ENCODE assay signal across 9 mouse cellular contexts in genomic region chr5:123285174-123285573, GRCm38 (mm10). TPM values are rescaled to one million over a fixed set of nuclear protein-coding genes. Genes with fewer than 3 reads are reported as not detected.
A peak's percentile ranks its signal among the peaks of the same experiment; 100 is the strongest.
DNase-seq lines count a peak whose midpoint lies in the region; ATAC-seq and TF ChIP-seq lines count a peak whose summit lies in the region.
"Had no signal": no experiment of that assay in that cellular context is flagged by ENCODE, and none has a peak within 500 bp of the region (broad histone marks: within the 10 kb centered on the region; RNA-seq: fewer than 3 reads in every experiment).

No protein-coding gene starts in this region.

- H3K36me3 ChIP-seq in heart, embryonic 12.5 days, result no peaks in the 10 kb centered on the region
- H3K36me3 ChIP-seq in spleen, adult 2 months (ENCODE audit: control insufficient read depth, insufficient read depth, low read length), result no peaks in the 10 kb centered on the region

- no peak for TF ChIP-seq POLR2A in spleen, adult 2 months (IDR thresholded peaks at IDR 0.05; ENCODE audit: low read depth, low read length)

- no peaks in the 10 kb centered on the region for H3K4me1 ChIP-seq in heart, embryonic 12.5 days (replicated peaks)
- H3K4me1 ChIP-seq in spleen, adult 2 months (ENCODE audit: control insufficient read depth, insufficient read depth, insufficient read length), result no peaks in the 10 kb centered on the region

- H3K9me3 ChIP-seq in heart, embryonic 12.5 days (replicated peaks), result peaks cover 9% of the 10 kb centered on the region; the same call in 1 of the 2 replicates

- WGBS in heart, embryonic 12.5 days, result 34% methylated on average over 8 of the region's 8 CpGs
- WGBS in spleen, adult 2 months, result 49% methylated on average over 8 of the region's 8 CpGs

- H3K4me2 ChIP-seq in heart, embryonic 12.5 days, result no peak overlapping the region

- H3K27me3 ChIP-seq in heart, embryonic 12.5 days (replicated peaks), result no peaks in the 10 kb centered on the region
- no peaks in the 10 kb centered on the region for H3K27me3 ChIP-seq in spleen, adult 2 months (ENCODE audit: control insufficient read depth, insufficient read depth, low read length)

- DNase-seq in heart, adult 18-20 months, result peak; percentile 10 to 53
- DNase-seq in spleen, adult 2 months (ENCODE audit: low read depth in 1 of 2, low spot score in 2 of 2), result peak in 1 of 2 experiments; percentile 33
- no peak for DNase-seq in spleen, adult 12 weeks (ENCODE audit: low spot score)
- peak; percentile 14 to 32 for DNase-seq in adrenal gland, postnatal 36 days
- peak; percentile 39 to 78 for DNase-seq in kidney, postnatal 36 days
- DNase-seq in c-Kit-positive CD71-positive TER-119-positive erythroid progenitor cells, embryonic 14.5 days (ENCODE audit: low spot score), result no peak

- peak; percentile 19; the same call in 1 of the 2 replicates for TF ChIP-seq CTCF in spleen, adult 2 months (IDR thresholded peaks at IDR 0.05; ENCODE audit: extremely low read depth, insufficient read depth, insufficient read length, insufficient replicate concordance)

- no peak overlapping the region for H3K9ac ChIP-seq in heart, embryonic 12.5 days

- ATAC-seq in heart, embryonic 12.5 days (ENCODE audit: insufficient number of reproducible peaks, low FRiP score), result no peak
- 0 out of 2 replicates have a peak, but pooled peaks have one; percentile 19 for ATAC-seq in neutrophil, adult 5-6 weeks (ENCODE audit: extremely low read depth, insufficient number of reproducible peaks, low FRiP score, poor library complexity, severe bottlenecking)

- no peak overlapping the region for H3K27ac ChIP-seq in heart, embryonic 12.5 days (ENCODE audit: poor library complexity, severe bottlenecking)
- H3K27ac ChIP-seq in spleen, adult 2 months (ENCODE audit: insufficient read depth, low read length), result no peak overlapping the region

- H3K4me3 ChIP-seq in heart, embryonic 12.5 days, result no peak overlapping the region
- no peak overlapping the region for H3K4me3 ChIP-seq in spleen, adult 2 months (ENCODE audit: extremely low read depth, insufficient read depth, insufficient read length)
- H3K4me3 ChIP-seq: myocyte had no signal

RNA-seq across cellular contexts. Expression of gene Wdr66, which starts 33.3 kb away (rescaled TPM):
- total RNA-seq in heart, adult 18-20 months (2021), result under 1 TPM; 0.62 to 0.94 TPM
- polyA plus RNA-seq in heart, embryonic 12.5 days (2016; fragmentation: Nextera tagmentation; extraction: Ambion mirVana), result 0.24 and 0.64 TPM in 2 replicates
- 0.89 and 0.95 TPM in 2 replicates for polyA plus RNA-seq in spleen, adult 2 months (2012; rRNA removed)
- total RNA-seq in adrenal gland, postnatal 36 days (2021), result 1 to 10 TPM in 1 of 2 experiments, under 1 TPM in 1; 0.89 to 1.5 TPM
- 1.0 and 2.1 TPM in 2 replicates for total RNA-seq in neutrophil, adult 5-6 weeks (2017)

RNA-seq across cellular contexts. Expression of gene Bcl7a, which starts 58.5 kb away (rescaled TPM):
- total RNA-seq in heart, adult 18-20 months (2021), result 1 to 10 TPM; 8.0 to 8.2 TPM
- 16.3 and 16.6 TPM in 2 replicates for polyA plus RNA-seq in heart, embryonic 12.5 days (2016; fragmentation: Nextera tagmentation; extraction: Ambion mirVana)
- 12.4 and 12.8 TPM in 2 replicates for polyA plus RNA-seq in spleen, adult 2 months (2012; rRNA removed)
- 10 to 100 TPM in 1 of 2 experiments, 1 to 10 TPM in 1; 7.0 to 10.1 TPM for total RNA-seq in adrenal gland, postnatal 36 days (2021)
- 26.6 and 28.3 TPM in 2 replicates for total RNA-seq in neutrophil, adult 5-6 weeks (2017)

Comparison
In these comparisons a context has a peak if more than half of its experiments do, and no peak if none do; other contexts are left out.
1. DNase-seq: peak in heart, adult 18-20 months (2 of 2), adrenal gland, postnatal 36 days (2 of 2) and kidney, postnatal 36 days (2 of 2); none in spleen, adult 12 weeks (single experiment) and c-Kit-positive CD71-positive TER-119-positive erythroid progenitor cells, embryonic 14.5 days (single experiment).